Mouse (Mus musculus): ENCODE results near the gene Filip1l.

Gene Filip1l

GRCm38 (mm10) chr16:57437523-57438287 is 84.8 kb downstream of the Filip1l start:
- DNase-seq = peak; percentile 18 to 32

- peak; percentile 20 to 21 for DNase-seq
Measured at GRCm38 (mm10) chr16:57438288-57438685, 85.4 kb downstream of the Filip1l start.

GRCm38 (mm10) chr16:57439206-57439605 is 86.3 kb downstream of the Filip1l start:
- DNase-seq = peak; percentile 36 to 50

- DNase-seq = no peak
Measured at GRCm38 (mm10) chr16:57440706-57441437, 88.0 kb downstream of the Filip1l start.

GRCm38 (mm10) chr16:57445096-57446094 is 92.5 kb downstream of the Filip1l start:
- DNase-seq = no peak

DNA sequence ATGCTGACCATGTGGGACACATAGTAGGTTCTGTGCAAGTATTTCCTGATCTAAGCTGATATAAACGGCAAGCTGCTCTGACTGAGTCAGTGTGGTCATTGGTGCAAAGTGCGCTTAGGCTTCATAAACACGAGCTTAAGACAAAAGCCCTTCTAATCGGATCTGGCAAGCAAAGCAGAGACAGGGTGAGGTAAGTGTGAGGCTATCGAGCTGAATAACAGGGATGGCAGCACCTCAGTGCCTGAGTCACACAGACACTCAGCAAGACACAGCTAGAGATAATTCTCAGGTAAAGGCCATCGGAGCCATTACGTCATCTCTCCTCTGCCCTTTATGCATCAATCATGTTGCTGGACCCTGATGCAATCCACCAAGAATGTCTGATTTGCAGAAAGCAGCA is 100.1 kb downstream of the Filip1l start:
- no peak for DNase-seq

DNA sequence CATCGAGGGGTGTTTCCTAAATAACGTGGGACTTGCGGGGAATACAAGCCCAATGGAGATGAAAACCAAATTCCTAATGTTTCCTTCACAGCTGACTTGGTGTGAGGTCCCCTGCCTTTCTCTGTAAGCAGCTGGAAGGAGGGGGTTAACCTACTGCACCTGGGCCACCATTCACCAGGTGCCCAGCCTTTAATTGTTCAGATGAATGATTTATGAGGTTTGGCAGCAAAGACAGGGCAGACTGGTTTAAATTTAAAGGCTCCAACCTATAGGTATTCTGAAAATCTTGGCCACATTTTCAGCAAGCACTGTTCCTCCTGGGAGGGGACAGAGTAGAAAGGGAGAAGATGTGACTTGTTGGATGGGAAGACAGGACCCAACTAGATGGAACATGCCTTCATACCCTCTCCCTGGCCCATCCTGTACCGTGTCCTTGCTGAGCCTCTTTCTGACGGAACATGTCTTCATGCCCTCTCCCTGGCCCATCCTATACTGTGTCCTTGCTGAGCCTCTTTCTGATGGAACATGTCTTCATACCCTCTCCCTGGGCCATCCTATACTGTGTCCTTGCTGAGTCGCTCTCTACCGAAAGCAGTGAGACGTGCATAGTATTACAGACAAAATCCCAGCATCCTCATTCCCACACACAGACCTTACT is 101.3 kb downstream of the Filip1l start:
- no peak for DNase-seq

DNA sequence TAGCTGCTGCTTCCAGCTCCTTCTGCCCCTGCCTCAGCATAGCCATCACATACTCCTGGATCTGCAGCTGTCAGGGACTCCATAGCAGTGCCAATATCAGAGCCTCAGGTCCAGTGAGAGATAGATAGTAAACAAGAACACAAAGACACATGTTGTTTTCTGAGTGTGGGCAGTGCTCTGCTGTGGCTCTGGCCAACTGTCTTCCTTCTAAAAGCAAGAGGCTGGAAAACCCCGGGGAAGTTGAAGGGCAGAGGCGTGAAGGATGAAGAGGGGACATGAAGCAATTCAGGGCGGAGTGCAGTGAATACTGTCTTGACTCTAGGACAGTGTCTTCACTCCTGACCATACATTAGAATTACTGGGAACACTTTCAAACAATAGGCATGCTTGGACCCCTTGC is 102.7 kb downstream of the Filip1l start:
- DNase-seq = no peak

DNA sequence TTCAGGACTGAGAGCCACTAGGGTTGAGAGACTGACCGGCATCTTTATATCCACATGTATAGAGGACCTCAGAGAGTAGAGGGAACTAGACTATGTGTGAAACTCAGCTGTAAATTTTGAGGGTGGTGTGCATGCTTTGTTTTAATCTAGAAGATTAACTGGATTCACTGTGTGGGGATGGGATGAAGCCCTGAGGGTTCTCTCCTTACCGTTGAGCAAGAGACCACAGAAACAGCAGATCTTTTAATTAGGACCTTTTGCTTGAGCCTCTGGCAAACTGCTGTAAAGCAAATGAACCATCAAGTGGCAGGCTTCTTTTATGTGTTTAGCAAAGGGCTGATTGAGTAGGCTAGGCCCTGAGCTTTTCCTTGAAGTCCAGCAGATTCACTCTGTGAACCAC is 103.1 kb downstream of the Filip1l start:
- no peak for DNase-seq

DNA sequence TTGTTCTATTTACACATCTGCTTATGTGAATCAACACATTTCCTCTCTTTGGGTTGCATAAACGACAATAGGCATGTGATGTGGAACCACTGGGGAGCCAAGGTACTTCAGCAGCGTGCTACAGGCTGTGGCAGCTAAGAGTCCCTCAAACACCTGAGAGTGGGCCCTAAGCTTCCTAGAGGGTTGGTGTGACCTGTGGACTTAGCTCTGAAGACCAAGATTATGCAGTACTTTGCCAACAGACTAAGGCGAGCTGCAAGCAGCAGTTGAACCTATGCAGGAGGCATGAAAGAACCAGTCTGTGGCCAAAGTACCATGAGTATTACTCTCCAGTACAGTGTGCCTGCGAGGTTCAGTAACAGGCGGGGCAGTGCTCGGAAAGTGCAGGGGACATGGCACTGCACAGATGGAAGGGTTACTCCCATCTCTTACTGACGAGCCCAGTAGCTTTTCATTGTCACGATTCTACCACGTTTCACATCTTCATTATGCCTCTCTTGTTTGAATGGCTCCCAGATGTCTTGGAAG is 112.6 kb downstream of the Filip1l start:
- no peak for DNase-seq

DNA sequence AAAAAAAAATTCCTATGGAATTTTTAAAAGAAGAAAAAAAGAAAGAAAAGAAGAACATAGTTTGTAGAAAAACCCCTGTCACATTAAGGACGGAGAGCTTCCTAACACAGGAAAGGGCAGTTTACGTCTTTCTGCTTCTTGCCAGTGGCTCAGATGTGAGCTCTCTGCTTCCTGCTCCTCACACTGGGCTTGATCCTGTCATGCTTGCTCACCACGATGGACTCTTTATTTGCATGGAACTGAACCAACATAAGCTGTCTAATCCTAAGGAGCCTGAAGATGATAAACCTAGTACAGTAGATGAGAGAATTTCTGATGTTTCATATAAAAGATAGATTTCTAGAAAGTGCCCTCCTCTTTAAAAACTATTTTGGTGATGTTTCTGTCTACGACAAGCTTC is 116.4 kb downstream of the Filip1l start:
- DNase-seq = no peak

- no peak for DNase-seq
Measured at GRCm38 (mm10) chr16:57469869-57470268, 117.0 kb downstream of the Filip1l start.

GRCm38 (mm10) chr16:57470286-57470830 is 117.5 kb downstream of the Filip1l start:
- DNase-seq = no peak

GRCm38 (mm10) chr16:57471071-57471470 is 118.2 kb downstream of the Filip1l start:
- no peak for DNase-seq

GRCm38 (mm10) chr16:57473415-57474085 is 120.7 kb downstream of the Filip1l start:
- DNase-seq = no peak

DNA sequence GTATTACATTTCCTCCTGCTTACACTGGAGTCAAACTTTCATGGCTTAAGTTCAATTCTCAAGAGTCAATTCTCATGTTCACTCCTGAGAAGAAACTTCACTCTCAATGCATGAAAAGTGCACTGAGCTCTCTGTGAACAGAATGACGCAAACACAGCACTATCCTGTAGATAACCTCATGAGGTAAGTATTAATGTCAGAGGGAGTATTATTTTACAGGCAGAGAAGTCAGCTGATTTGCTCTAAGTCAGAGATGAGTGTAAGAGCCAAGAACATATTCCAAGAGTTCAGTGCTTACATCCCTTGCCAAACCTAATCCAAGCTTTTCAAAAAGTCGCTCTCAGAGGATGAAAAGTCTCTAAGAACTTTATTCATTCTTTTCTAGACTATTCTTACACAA is 125.6 kb downstream of the Filip1l start:
- no peak for DNase-seq

DNA sequence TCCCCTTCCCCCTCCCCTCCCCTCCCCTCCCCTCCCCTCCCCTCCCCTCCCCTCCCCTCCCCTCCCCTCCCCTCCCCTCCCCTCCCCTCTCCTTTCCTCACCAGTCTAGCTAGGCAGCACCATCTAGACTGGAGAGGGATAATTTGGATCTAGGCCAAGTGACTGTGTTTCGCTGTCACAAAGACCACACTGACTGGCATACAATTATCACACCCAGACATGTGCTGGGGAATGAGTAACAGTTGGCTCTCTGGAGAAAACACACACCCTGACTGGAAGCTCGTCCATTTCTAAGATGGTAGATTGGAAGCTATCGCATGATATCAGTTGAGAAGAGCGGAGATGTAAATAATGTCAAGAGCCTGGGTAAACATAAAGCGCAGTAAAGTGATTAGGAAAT is 126.9 kb downstream of the Filip1l start:
- peak in 1 of 2 experiments; percentile 34 for DNase-seq

DNA sequence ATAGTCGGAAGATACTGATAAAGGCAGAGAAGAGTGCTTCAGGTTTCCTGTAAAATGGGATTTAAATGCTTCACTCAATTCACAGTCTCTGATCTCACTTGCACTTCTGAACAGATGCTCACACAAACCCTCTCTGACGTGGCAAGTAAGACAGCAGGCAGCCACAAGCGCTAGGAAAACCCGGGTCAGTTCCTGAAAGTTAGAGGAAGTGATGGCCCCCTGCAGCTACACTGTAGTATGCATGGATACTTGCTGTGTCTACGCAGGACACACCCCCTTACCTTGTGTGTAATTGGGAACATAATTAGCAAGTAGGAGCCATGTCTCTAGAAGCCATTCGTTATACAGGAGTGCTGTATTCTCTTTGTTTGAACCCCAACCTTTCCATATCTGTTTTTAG is 129.4 kb downstream of the Filip1l start:
- no peak for DNase-seq

DNA sequence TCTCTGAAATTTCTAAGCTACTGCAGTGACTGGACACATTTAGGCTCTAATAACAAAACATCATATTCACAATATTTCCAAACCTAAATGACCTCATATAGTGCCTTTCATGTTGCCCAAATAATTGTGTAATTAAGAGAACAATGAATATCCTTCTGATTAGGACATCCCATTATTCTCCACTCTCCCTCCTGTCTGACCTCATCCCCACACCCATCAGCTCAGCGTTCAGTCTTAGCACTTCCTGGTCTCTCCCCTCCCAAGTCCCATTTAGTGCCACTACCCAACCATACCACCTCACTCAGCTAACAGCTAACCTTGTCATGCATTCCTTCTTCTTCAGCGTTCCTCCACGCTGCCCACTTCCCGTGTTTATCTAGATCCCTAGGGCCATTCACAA is 130.0 kb downstream of the Filip1l start:
- no peak for DNase-seq

DNA sequence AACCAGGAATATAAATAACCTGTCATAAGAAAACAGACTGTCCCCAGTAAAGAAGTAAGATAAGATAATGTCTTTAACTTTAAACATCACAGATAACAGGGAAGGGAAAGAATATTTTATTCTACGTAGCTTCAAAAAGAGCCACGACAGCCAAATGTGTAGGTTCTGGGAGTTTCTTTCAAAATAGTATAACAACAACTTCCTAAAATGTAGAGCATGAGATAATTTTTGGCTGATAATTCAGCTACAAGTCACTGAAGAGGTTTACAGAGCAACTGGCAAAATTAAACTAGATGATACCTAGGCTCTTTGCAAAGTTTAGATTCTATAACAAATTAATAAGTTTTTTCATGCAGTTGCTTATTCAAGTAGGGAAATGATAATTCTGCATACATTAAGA is 130.6 kb downstream of the Filip1l start:
- no peak for DNase-seq

DNA sequence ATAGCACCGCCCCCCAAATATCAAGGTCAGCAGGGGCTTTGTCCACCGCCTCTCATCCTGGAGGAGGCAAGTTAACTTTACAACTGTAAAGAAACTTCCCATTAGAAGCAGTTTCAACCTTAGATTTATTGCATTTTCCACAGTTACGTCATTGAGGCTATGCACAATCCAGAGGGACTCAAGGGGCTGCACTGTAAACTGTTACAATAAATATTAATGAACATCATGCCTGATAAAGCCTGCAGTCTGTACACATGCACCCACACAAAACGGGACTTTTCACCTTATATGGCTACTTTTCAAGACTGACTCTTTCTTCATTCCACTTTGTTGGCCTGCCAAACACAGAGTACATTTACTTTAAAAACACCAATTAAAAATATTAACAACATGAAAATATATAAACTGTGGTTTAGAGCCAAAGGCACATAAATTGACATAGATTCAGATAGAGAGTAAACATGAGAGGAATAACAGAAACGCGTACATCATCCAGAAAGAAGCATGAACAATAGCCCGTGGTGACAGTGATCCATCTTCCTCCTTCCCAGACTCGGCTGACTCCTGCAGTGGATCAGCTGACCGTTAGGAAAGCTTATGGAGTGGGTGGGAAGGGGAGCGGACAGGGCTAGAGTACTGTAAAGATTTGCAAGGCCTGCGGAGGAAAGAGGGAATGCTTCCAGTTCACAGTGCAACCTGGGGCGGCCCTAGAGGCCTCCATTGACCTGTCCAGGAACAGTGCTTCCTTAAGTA is 131.3 kb downstream of the Filip1l start:
- DNase-seq = no peak
